Mouse (Mus musculus): Measurements from ENCODE around the gene 1110059E24Rik. TPM values are rescaled to one million over a fixed set of nuclear protein-coding genes. Genes with fewer than 3 reads are reported as not detected.

The 1110059E24Rik gene
- polyA plus RNA-seq, 1 experiment, result 46.7 TPM

DNA sequence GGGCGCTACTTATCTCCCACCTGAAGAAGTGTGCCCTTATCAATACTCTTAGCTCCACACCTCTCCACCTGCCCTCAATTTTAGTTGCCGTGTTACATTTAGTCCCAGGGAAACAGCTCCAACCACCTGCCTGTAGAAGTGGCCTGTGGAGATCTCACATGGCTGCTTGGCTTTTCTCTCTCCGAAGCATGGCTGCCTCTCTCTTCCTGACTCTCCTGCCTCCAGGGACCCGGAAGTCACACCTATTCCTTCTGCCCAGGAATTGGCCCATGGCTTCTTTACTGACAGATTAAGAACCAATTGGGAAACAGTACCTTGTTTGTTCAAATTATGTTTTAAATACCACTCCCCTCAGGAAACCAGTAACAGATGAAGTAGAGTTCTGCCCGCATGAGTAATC is 86.3 kb downstream of the 1110059E24Rik start:
- no peak for TF ChIP-seq CTCF (IDR thresholded peaks at IDR 0.05; ENCODE audit: low read depth, low read length)
- no peak for TF ChIP-seq POLR2A (IDR thresholded peaks at IDR 0.05; ENCODE audit: insufficient read depth, low read length)
- no peak for TF ChIP-seq EP300 (IDR thresholded peaks at IDR 0.05; ENCODE audit: insufficient read depth, low read depth, low read length)
- Histone ChIP-seq H3K27me3 (ENCODE audit: control insufficient read depth, insufficient read depth, low read length, poor library complexity, severe bottlenecking) (no peaks in the 10 kb centered on the region), H3K27ac (ENCODE audit: insufficient read depth, low read length) (no peak overlapping the region), H3K4me3 (ENCODE audit: low read depth, low read length) (0 out of 2 replicates have a peak overlapping the region, but pooled peaks have one; percentile 4), H3K36me3 (ENCODE audit: control insufficient read depth, insufficient read depth, low read length, poor library complexity, severe bottlenecking) (no peaks in the 10 kb centered on the region), H3K9me3 (replicated peaks; ENCODE audit: control insufficient read depth, insufficient read depth, low read length, poor library complexity, severe bottlenecking) (peaks cover 3% of the 10 kb centered on the region; the same call in 1 of the 2 replicates), H3K4me1 (ENCODE audit: control insufficient read depth, insufficient read depth, low read length) (no peaks in the 10 kb centered on the region), H3K9ac (ENCODE audit: low read depth, poor library complexity, severe bottlenecking) (no peak overlapping the region)

- Histone ChIP-seq H3K27me3 (ENCODE audit: control insufficient read depth, insufficient read depth, low read length, poor library complexity, severe bottlenecking) (no peaks in the 10 kb centered on the region), H3K9me3 (replicated peaks; ENCODE audit: control insufficient read depth, insufficient read depth, low read length, poor library complexity, severe bottlenecking) (peaks cover 7% of the 10 kb centered on the region), H3K4me3 (ENCODE audit: low read depth, low read length) (no peak overlapping the region), H3K27ac (ENCODE audit: insufficient read depth, low read length) (no peak overlapping the region), H3K36me3 (ENCODE audit: control insufficient read depth, insufficient read depth, low read length, poor library complexity, severe bottlenecking) (no peaks in the 10 kb centered on the region), H3K4me1 (ENCODE audit: control insufficient read depth, insufficient read depth, low read length) (no peaks in the 10 kb centered on the region), H3K9ac (ENCODE audit: low read depth, poor library complexity, severe bottlenecking) (no peak overlapping the region)
- TF ChIP-seq POLR2A (IDR thresholded peaks at IDR 0.05; ENCODE audit: insufficient read depth, low read length) (no peak), CTCF (IDR thresholded peaks at IDR 0.05; ENCODE audit: low read depth, low read length) (no peak), EP300 (IDR thresholded peaks at IDR 0.05; ENCODE audit: insufficient read depth, low read depth, low read length) (no peak)
Measured at GRCm38 (mm10) chr19:21564461-21564797, 88.3 kb downstream of the 1110059E24Rik start.

DNA sequence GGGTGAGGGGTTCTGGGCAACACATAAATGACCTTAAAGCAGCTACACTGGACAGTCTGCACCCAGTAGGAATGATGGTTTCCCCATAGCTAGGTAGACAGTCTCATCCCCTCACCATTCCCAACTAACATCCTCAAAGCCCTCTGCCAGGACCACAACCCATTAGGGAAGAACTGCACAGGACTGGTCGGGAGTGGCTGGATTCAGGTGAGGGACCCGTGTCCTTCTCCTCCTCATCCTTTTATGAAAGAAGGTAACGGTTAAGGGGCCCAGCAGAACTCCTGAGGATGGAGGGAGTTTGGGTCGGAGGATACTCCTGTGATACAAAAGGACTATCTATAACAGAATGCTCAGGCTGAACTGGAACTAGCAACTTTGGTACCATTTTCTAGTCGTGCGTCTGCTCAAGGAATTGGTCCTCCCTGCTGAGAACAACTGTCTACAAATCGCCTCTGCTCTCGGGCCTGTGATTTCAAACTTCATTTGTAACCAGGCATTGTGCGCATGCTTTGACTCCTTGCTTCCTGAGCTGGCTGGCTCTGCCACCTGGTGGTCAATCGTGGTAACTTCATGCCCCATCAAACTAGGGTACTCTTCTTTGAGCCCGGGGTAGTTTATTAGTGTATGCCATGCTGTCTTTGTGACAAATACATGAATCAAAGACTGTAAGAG is 88.9 kb downstream of the 1110059E24Rik start:
- TF ChIP-seq CTCF (IDR thresholded peaks at IDR 0.05; ENCODE audit: low read depth, low read length) (peak; percentile 95), EP300 (IDR thresholded peaks at IDR 0.05; ENCODE audit: insufficient read depth, low read depth, low read length) (no peak), POLR2A (IDR thresholded peaks at IDR 0.05; ENCODE audit: insufficient read depth, low read length) (no peak)
- peaks cover 7% of the 10 kb centered on the region for H3K9me3 ChIP-seq (replicated peaks; ENCODE audit: control insufficient read depth, insufficient read depth, low read length, poor library complexity, severe bottlenecking)
- H3K27ac ChIP-seq (ENCODE audit: insufficient read depth, low read length), result no peak overlapping the region
- H3K4me3 ChIP-seq (ENCODE audit: low read depth, low read length), result no peak overlapping the region
- no peak overlapping the region for H3K9ac ChIP-seq (ENCODE audit: low read depth, poor library complexity, severe bottlenecking)
- H3K27me3 ChIP-seq (ENCODE audit: control insufficient read depth, insufficient read depth, low read length, poor library complexity, severe bottlenecking), result no peaks in the 10 kb centered on the region
- H3K4me1 ChIP-seq (ENCODE audit: control insufficient read depth, insufficient read depth, low read length), result no peaks in the 10 kb centered on the region
- H3K36me3 ChIP-seq (ENCODE audit: control insufficient read depth, insufficient read depth, low read length, poor library complexity, severe bottlenecking), result no peaks in the 10 kb centered on the region

DNA sequence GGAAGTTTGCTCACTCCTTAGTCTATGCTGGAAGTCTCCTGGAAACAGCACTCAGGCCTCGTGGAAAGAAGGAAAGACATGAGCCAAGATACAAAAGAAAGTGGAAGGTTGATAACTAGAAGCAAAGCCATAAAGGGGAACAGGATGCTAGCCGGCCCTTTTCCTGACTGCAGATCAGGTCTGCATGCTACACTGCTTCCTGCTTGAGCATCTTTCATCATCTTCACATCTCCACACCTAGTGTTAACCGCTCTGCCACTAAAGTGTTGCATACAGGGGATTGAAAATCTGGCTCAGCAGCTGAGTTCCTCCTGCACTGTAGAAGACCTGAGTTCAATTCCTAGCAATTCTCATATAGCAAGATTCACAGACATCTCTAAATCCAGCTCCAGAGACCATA is 89.8 kb downstream of the 1110059E24Rik start:
- no peak overlapping the region for H3K4me3 ChIP-seq (ENCODE audit: low read depth, low read length)
- TF ChIP-seq CTCF (IDR thresholded peaks at IDR 0.05; ENCODE audit: low read depth, low read length) (no peak), POLR2A (IDR thresholded peaks at IDR 0.05; ENCODE audit: insufficient read depth, low read length) (no peak), EP300 (IDR thresholded peaks at IDR 0.05; ENCODE audit: insufficient read depth, low read depth, low read length) (no peak)
- H3K9ac ChIP-seq (ENCODE audit: low read depth, poor library complexity, severe bottlenecking), result no peak overlapping the region
- H3K27me3 ChIP-seq (ENCODE audit: control insufficient read depth, insufficient read depth, low read length, poor library complexity, severe bottlenecking), result no peaks in the 10 kb centered on the region
- no peaks in the 10 kb centered on the region for H3K4me1 ChIP-seq (ENCODE audit: control insufficient read depth, insufficient read depth, low read length)
- H3K9me3 ChIP-seq (replicated peaks; ENCODE audit: control insufficient read depth, insufficient read depth, low read length, poor library complexity, severe bottlenecking), result peaks cover 7% of the 10 kb centered on the region
- no peak overlapping the region for H3K27ac ChIP-seq (ENCODE audit: insufficient read depth, low read length)
- H3K36me3 ChIP-seq (ENCODE audit: control insufficient read depth, insufficient read depth, low read length, poor library complexity, severe bottlenecking), result no peaks in the 10 kb centered on the region

- TF ChIP-seq POLR2A (IDR thresholded peaks at IDR 0.05; ENCODE audit: insufficient read depth, low read length) (no peak), EP300 (IDR thresholded peaks at IDR 0.05; ENCODE audit: insufficient read depth, low read depth, low read length) (no peak), CTCF (IDR thresholded peaks at IDR 0.05; ENCODE audit: low read depth, low read length) (no peak)
- no peak overlapping the region for H3K4me3 ChIP-seq (ENCODE audit: low read depth, low read length)
Measured at GRCm38 (mm10) chr19:21552801-21553200, 100.0 kb downstream of the 1110059E24Rik start.

DNA sequence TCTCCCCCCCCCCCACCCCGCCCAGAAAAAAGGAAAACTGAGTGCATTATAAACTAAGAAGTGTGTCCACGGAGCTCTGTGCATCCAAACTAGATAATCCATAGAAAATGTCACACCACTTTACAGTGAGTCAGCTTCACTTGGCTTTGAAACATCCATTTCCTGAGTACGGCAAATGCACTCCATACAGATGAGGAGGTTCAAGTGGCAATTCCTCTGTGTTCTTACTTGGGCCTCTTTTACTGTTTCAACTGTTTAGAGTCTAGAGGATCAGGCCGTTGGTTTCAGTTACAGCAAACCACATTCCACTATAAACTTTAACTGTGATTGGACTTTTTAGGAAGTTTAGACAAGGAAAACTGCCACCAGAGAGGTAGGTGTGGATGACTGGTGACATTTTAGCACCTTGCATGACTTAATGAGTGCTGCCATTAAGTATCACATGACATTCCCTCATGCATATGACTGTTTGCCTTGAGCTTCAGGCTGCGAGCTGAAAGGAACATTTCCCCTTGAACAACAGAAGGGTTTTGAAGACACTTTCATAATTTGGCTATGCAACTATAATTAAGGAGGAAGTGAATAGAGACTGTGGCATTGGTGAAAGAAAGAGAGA is 100.7 kb downstream of the 1110059E24Rik start:
- Histone ChIP-seq H3K27me3 (ENCODE audit: control insufficient read depth, insufficient read depth, low read length, poor library complexity, severe bottlenecking) (no peaks in the 10 kb centered on the region), H3K4me3 (ENCODE audit: low read depth, low read length) (no peak overlapping the region), H3K27ac (ENCODE audit: insufficient read depth, low read length) (no peak overlapping the region), H3K9ac (ENCODE audit: low read depth, poor library complexity, severe bottlenecking) (no peak overlapping the region), H3K9me3 (replicated peaks; ENCODE audit: control insufficient read depth, insufficient read depth, low read length, poor library complexity, severe bottlenecking) (no peaks in the 10 kb centered on the region), H3K36me3 (ENCODE audit: control insufficient read depth, insufficient read depth, low read length, poor library complexity, severe bottlenecking) (no peaks in the 10 kb centered on the region), H3K4me1 (ENCODE audit: control insufficient read depth, insufficient read depth, low read length) (no peaks in the 10 kb centered on the region)
- TF ChIP-seq POLR2A (IDR thresholded peaks at IDR 0.05; ENCODE audit: insufficient read depth, low read length) (no peak), CTCF (IDR thresholded peaks at IDR 0.05; ENCODE audit: low read depth, low read length) (no peak), EP300 (IDR thresholded peaks at IDR 0.05; ENCODE audit: insufficient read depth, low read depth, low read length) (no peak)

More at GRCm38 (mm10) chr19:21552801-21553200, 100.0 kb downstream of the 1110059E24Rik start:
- H3K27me3 ChIP-seq (ENCODE audit: control insufficient read depth, insufficient read depth, low read length, poor library complexity, severe bottlenecking), result no peaks in the 10 kb centered on the region
- no peak overlapping the region for H3K9ac ChIP-seq (ENCODE audit: low read depth, poor library complexity, severe bottlenecking)
- no peaks in the 10 kb centered on the region for H3K36me3 ChIP-seq (ENCODE audit: control insufficient read depth, insufficient read depth, low read length, poor library complexity, severe bottlenecking)
- H3K27ac ChIP-seq (ENCODE audit: insufficient read depth, low read length), result no peak overlapping the region
- H3K9me3 ChIP-seq (replicated peaks; ENCODE audit: control insufficient read depth, insufficient read depth, low read length, poor library complexity, severe bottlenecking), result no peaks in the 10 kb centered on the region
- no peaks in the 10 kb centered on the region for H3K4me1 ChIP-seq (ENCODE audit: control insufficient read depth, insufficient read depth, low read length)
